Mouse (Mus musculus): Measurements from ENCODE around the gene Hspa12b. TPM values are rescaled to one million over a fixed set of nuclear protein-coding genes. Genes with fewer than 3 reads are reported as not detected.

The Hspa12b gene
- polyA plus RNA-seq, 1 experiment from 2014 or later: 6.3 TPM

DNA sequence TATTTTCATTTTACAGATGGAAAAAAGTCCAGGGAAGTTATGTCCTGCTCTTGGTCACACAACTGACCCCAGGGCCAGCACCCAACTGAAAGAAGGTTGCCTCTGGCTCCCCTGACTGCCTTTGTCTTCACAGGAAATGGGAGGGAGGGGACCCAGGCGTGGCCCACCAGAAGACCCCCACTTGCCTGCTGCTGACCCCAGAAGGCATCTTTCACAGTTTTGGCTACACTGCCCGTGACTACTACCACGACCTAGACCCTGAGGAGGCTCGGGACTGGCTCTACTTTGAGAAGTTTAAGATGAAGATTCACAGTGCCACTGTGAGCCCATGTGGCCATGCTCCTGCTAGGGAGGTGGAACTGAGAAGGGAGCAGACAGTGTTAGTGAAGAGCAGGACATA, 11.2 kb downstream of the Hspa12b start:
- 85% methylated on average over 4 of the region's 4 CpGs for WGBS
- no peak overlapping the region for H3K27ac ChIP-seq (replicated peaks in 1 of 2; ENCODE audit: control insufficient read depth in 1 of 2, insufficient read depth in 1 of 2, low read depth in 2 of 2, low read length in 2 of 2)
- no peak overlapping the region for H3K9ac ChIP-seq (ENCODE audit: low read length)
- no peak overlapping the region for H3K4me3 ChIP-seq (ENCODE audit: control insufficient read depth in 1 of 2, insufficient read depth in 1 of 2, low read depth in 1 of 2, low read length in 2 of 2)
- no peaks in the 10 kb centered on the region for H3K27me3 ChIP-seq (ENCODE audit: control insufficient read depth, insufficient read depth, low read length)
- H3K9me3 ChIP-seq (ENCODE audit: control insufficient read depth, low read length): no peaks in the 10 kb centered on the region
- no peak for ATAC-seq (ENCODE audit: insufficient number of reproducible peaks, insufficient read depth, low FRiP score, low read depth)
- peaks cover 36% of the 10 kb centered on the region for H3K36me3 ChIP-seq (ENCODE audit: control insufficient read depth, insufficient read depth, low read length)
- no peak overlapping the region for H3K4me2 ChIP-seq (ENCODE audit: low read length)
- peaks cover 31 to 45% of the 10 kb centered on the region in 2 experiments for H3K4me1 ChIP-seq (ENCODE audit: control insufficient read depth in 2 of 2, insufficient read depth in 2 of 2, low read length in 2 of 2)

GRCm38 (mm10) chr2:131138760-131139159, 11.7 kb downstream of the Hspa12b start:
- H3K36me3 ChIP-seq (ENCODE audit: control insufficient read depth, insufficient read depth, low read length): peaks cover 41% of the 10 kb centered on the region

GRCm38 (mm10) chr2:131139287-131139686, 12.2 kb downstream of the Hspa12b start:
- Histone ChIP-seq H3K36me3 (ENCODE audit: control insufficient read depth, insufficient read depth, low read length) (peaks cover 45% of the 10 kb centered on the region), H3K4me2 (ENCODE audit: low read length) (no peak overlapping the region), H3K27ac (replicated peaks in 1 of 2; ENCODE audit: control insufficient read depth in 1 of 2, insufficient read depth in 1 of 2, low read depth in 2 of 2, low read length in 2 of 2) (no peak overlapping the region), H3K9me3 (ENCODE audit: control insufficient read depth, low read length) (no peaks in the 10 kb centered on the region), H3K9ac (ENCODE audit: low read length) (no peak overlapping the region), H3K27me3 (ENCODE audit: control insufficient read depth, insufficient read depth, low read length) (no peaks in the 10 kb centered on the region), H3K4me1 (ENCODE audit: control insufficient read depth in 2 of 2, insufficient read depth in 2 of 2, low read length in 2 of 2) (peaks cover 31 to 41% of the 10 kb centered on the region in 2 experiments), H3K4me3 (ENCODE audit: control insufficient read depth in 1 of 2, insufficient read depth in 1 of 2, low read depth in 1 of 2, low read length in 2 of 2) (no peak overlapping the region)
- 81% methylated on average over 5 of the region's 5 CpGs for WGBS
- no peak for ATAC-seq (ENCODE audit: insufficient number of reproducible peaks, insufficient read depth, low FRiP score, low read depth)

More at GRCm38 (mm10) chr2:131138760-131139159, 11.7 kb downstream of the Hspa12b start:
- H3K9ac ChIP-seq (ENCODE audit: low read length): no peak overlapping the region
- no peak overlapping the region for H3K27ac ChIP-seq (replicated peaks in 1 of 2; ENCODE audit: control insufficient read depth in 1 of 2, insufficient read depth in 1 of 2, low read depth in 2 of 2, low read length in 2 of 2)
- H3K4me3 ChIP-seq (ENCODE audit: control insufficient read depth in 1 of 2, insufficient read depth in 1 of 2, low read depth in 1 of 2, low read length in 2 of 2): no peak overlapping the region
- ATAC-seq (ENCODE audit: insufficient number of reproducible peaks, insufficient read depth, low FRiP score, low read depth): no peak
- H3K9me3 ChIP-seq (ENCODE audit: control insufficient read depth, low read length): no peaks in the 10 kb centered on the region
- no peaks in the 10 kb centered on the region for H3K27me3 ChIP-seq (ENCODE audit: control insufficient read depth, insufficient read depth, low read length)
- H3K4me1 ChIP-seq (ENCODE audit: control insufficient read depth in 2 of 2, insufficient read depth in 2 of 2, low read length in 2 of 2): peaks cover 31 to 45% of the 10 kb centered on the region in 2 experiments
- no peak overlapping the region for H3K4me2 ChIP-seq (ENCODE audit: low read length)
- WGBS: 86% methylated on average over 7 of the region's 7 CpGs

DNA sequence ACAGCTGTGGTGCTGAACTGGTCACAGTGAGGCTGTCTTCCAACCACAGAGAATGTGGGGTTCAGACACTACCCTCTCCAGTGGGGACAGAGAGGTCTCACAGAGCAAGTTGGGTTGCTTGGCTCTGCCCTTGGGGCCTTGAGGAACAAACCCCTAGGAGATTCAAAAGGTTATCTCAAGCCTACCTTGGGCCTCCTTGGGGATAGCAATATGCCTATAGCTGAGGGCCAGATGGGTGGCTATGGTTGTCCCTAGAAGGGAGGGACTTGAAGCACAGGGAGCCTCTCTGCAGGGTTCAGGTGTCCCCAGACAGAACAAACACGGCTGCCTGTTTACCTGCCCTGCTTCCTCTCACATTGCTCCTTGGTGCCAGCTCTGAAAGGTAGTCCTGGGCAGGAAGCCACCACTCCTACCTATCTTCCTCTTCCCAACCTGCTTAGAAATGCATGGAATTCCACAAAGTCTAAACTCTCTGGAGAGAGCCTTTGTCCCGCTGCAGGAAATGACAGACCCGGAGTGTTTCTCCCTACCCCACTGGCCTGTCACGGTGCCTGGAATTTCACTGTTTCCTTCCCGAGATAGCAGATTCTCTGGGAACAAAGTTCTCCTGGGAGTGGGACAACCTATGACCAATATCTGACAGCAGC, 12.9 kb downstream of the Hspa12b start:
- 10% methylated on average over 5 of the region's 5 CpGs for WGBS
- Histone ChIP-seq H3K4me3 (ENCODE audit: control insufficient read depth in 1 of 2, insufficient read depth in 1 of 2, low read depth in 1 of 2, low read length in 2 of 2) (no peak overlapping the region), H3K4me2 (ENCODE audit: low read length) (no peak overlapping the region), H3K9ac (ENCODE audit: low read length) (no peak overlapping the region), H3K4me1 (ENCODE audit: control insufficient read depth in 2 of 2, insufficient read depth in 2 of 2, low read length in 2 of 2) (peaks cover 31 to 36% of the 10 kb centered on the region in 2 experiments), H3K36me3 (ENCODE audit: control insufficient read depth, insufficient read depth, low read length) (peaks cover 52% of the 10 kb centered on the region), H3K27ac (replicated peaks in 1 of 2; ENCODE audit: control insufficient read depth in 1 of 2, insufficient read depth in 1 of 2, low read depth in 2 of 2, low read length in 2 of 2) (peak overlapping the region; percentile 17 to 75), H3K9me3 (ENCODE audit: control insufficient read depth, low read length) (no peaks in the 10 kb centered on the region), H3K27me3 (ENCODE audit: control insufficient read depth, insufficient read depth, low read length) (no peaks in the 10 kb centered on the region)
- ATAC-seq (ENCODE audit: insufficient number of reproducible peaks, insufficient read depth, low FRiP score, low read depth): no peak

DNA sequence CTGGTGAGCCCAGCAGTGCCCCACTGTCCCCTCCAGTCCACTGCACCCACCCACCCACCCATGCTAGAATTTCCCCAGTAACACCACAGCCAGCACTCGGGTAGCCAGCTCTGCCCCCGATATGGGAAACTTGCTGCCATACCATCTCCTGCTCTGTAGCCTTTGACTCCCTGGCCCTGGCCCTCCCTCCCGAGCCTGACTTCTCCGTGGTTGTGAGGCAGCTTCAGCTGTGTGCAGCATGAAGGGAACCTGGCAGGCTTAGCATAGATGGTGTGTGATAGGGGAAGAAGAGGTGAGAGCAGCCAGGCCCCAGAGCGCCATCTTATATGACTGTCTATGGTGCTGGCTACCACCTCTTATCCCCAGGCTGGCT, 13.4 kb downstream of the Hspa12b start:
- no peak overlapping the region for H3K4me3 ChIP-seq (ENCODE audit: control insufficient read depth in 1 of 2, insufficient read depth in 1 of 2, low read depth in 1 of 2, low read length in 2 of 2)
- no peak overlapping the region for H3K9ac ChIP-seq (ENCODE audit: low read length)
- 33% methylated on average over 5 of the region's 5 CpGs for whole genome bisulfite sequencing
- H3K4me2 ChIP-seq (ENCODE audit: low read length): no peak overlapping the region
- H3K27me3 ChIP-seq (ENCODE audit: control insufficient read depth, insufficient read depth, low read length): no peaks in the 10 kb centered on the region
- peaks cover 57% of the 10 kb centered on the region for H3K36me3 ChIP-seq (ENCODE audit: control insufficient read depth, insufficient read depth, low read length)
- H3K4me1 ChIP-seq (ENCODE audit: control insufficient read depth in 2 of 2, insufficient read depth in 2 of 2, low read length in 2 of 2): peaks cover 26 to 30% of the 10 kb centered on the region in 2 experiments
- no peaks in the 10 kb centered on the region for H3K9me3 ChIP-seq (ENCODE audit: control insufficient read depth, low read length)
- peak overlapping the region; percentile 57 to 61; a peak in 3 of 4 replicates for H3K27ac ChIP-seq (replicated peaks in 1 of 2; ENCODE audit: control insufficient read depth in 1 of 2, insufficient read depth in 1 of 2, low read depth in 2 of 2, low read length in 2 of 2)
- no peak for ATAC-seq (ENCODE audit: insufficient number of reproducible peaks, insufficient read depth, low FRiP score, low read depth)

- H3K4me3 ChIP-seq (ENCODE audit: control insufficient read depth in 1 of 2, insufficient read depth in 1 of 2, low read depth in 1 of 2, low read length in 2 of 2): no peak overlapping the region
- H3K4me2 ChIP-seq (ENCODE audit: low read length): no peak overlapping the region
- H3K27ac ChIP-seq (replicated peaks in 1 of 2; ENCODE audit: control insufficient read depth in 1 of 2, insufficient read depth in 1 of 2, low read depth in 2 of 2, low read length in 2 of 2): no peak overlapping the region
- ATAC-seq (ENCODE audit: insufficient number of reproducible peaks, insufficient read depth, low FRiP score, low read depth): no peak
- H3K27me3 ChIP-seq (ENCODE audit: control insufficient read depth, insufficient read depth, low read length): no peaks in the 10 kb centered on the region
- WGBS: 88% methylated on average over 8 of the region's 8 CpGs
- peaks cover 66% of the 10 kb centered on the region for H3K36me3 ChIP-seq (ENCODE audit: control insufficient read depth, insufficient read depth, low read length)
- H3K4me1 ChIP-seq (ENCODE audit: control insufficient read depth in 2 of 2, insufficient read depth in 2 of 2, low read length in 2 of 2): peaks cover 16 to 21% of the 10 kb centered on the region in 2 experiments
- no peaks in the 10 kb centered on the region for H3K9me3 ChIP-seq (ENCODE audit: control insufficient read depth, low read length)
- no peak overlapping the region for H3K9ac ChIP-seq (ENCODE audit: low read length)
These were observed 14.4 kb downstream of the Hspa12b start for GRCm38 (mm10) chr2:131141336-131141986.

DNA sequence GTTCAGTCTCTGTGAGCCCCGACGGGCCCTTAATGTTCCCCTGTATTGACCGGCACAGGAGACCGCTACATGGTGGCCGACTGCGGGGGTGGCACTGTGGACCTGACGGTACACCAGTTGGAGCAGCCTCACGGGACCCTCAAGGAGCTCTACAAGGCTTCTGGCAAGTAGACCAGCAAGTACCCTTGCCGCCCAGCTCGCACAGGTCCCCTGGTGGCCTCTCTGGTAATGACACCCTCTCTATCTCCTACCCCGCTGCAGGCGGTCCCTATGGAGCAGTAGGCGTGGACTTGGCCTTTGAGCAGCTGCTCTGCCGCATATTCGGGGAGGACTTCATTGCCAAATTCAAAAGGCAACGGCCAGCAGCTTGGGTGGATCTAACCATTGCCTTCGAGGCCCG, 15.5 kb downstream of the Hspa12b start:
- 25% methylated on average over 18 of the region's 18 CpGs for WGBS
- Histone ChIP-seq H3K36me3 (ENCODE audit: control insufficient read depth, insufficient read depth, low read length) (peaks cover 73% of the 10 kb centered on the region), H3K9me3 (ENCODE audit: control insufficient read depth, low read length) (no peaks in the 10 kb centered on the region), H3K4me3 (ENCODE audit: control insufficient read depth in 1 of 2, insufficient read depth in 1 of 2, low read depth in 1 of 2, low read length in 2 of 2) (no peak overlapping the region), H3K4me1 (ENCODE audit: control insufficient read depth in 2 of 2, insufficient read depth in 2 of 2, low read length in 2 of 2) (peaks cover 11 to 17% of the 10 kb centered on the region in 2 experiments), H3K27ac (replicated peaks in 1 of 2; ENCODE audit: control insufficient read depth in 1 of 2, insufficient read depth in 1 of 2, low read depth in 2 of 2, low read length in 2 of 2) (no peak overlapping the region), H3K4me2 (ENCODE audit: low read length) (peak overlapping the region; percentile 47), H3K9ac (ENCODE audit: low read length) (peak overlapping the region; percentile 50; the same call in 1 of the 2 replicates), H3K27me3 (ENCODE audit: control insufficient read depth, insufficient read depth, low read length) (no peaks in the 10 kb centered on the region)
- peak; percentile 8; the same call in 1 of the 2 replicates for ATAC-seq (ENCODE audit: insufficient number of reproducible peaks, insufficient read depth, low FRiP score, low read depth)

Measured in heart, embryonic 14.5 days (tissue).